Mouse (Mus musculus): ENCODE results near the gene Laptm5.

DNA sequence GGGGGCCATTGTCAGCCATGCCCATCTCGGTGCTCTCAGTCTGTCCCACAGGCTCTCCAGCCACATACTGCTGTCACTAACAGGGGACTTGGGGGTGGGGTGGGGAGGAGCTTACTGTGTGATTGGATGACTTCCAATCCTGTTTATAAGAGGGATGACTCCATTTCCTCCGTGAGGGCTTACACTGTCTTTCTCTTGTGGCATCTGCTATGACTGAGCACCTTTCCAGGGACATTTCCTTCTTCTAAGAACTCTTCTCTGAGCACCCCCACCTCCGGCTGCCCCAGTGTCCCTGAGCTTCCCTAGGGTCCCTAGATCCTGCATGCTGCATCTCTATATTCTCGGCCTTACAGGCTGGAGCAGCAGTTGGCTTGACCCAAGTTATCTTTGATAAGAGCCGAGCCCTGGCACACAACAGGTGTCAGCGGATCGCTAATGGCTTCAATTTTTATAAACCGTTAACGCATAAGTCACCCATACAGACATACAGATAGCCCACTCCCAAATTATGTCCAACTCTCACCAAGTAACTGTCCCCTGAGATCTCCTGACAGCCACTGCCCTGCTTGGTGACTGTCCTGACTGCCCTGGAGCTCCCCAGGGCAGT, 6.9 kb downstream of the Laptm5 start:
- TF ChIP-seq POLR2A (IDR thresholded peaks at IDR 0.05; ENCODE audit: control insufficient read depth, low read depth, low read length) (no peak), CTCF (IDR thresholded peaks at IDR 0.05; ENCODE audit: control insufficient read depth, insufficient read depth, insufficient replicate concordance, low read depth, low read length) (no peak)

Measured in testis, adult 2 months (tissue).